Mouse (Mus musculus): Measurements from ENCODE around the gene Mkln1.
"Not testable (repeated sequence)": the region's sequence is repeated elsewhere in the genome, so short reads cannot be mapped to it uniquely, and the experiment has no call there.

Mkln1 gene

GRCm38 (mm10) chr6:31560138-31560959, 161.8 kb downstream of the Mkln1 start:
- DNase-seq: no peak

GRCm38 (mm10) chr6:31561948-31562347, 163.4 kb downstream of the Mkln1 start:
- not testable (repeated sequence) for DNase-seq

- peak; percentile 9 for DNase-seq
Observed at GRCm38 (mm10) chr6:31562371-31563080, 164.0 kb downstream of the Mkln1 start.

- DNase-seq: peak; percentile 76
Observed at GRCm38 (mm10) chr6:31563235-31564181, 165.0 kb downstream of the Mkln1 start, which contains the start of gene Podxl. Gene Podxl (minus strand): TSS chr6:31563981.

GRCm38 (mm10) chr6:31564182-31564531, 165.6 kb downstream of the Mkln1 start:
- no peak for DNase-seq

GRCm38 (mm10) chr6:31564901-31565391, 166.4 kb downstream of the Mkln1 start:
- peak; percentile 10 for DNase-seq
